In genomic region chr15:27583042-27583441, GRCm38 (mm10) we compare ENCODE assay signal across 8 mouse cellular contexts. TPM values are rescaled to one million over a fixed set of nuclear protein-coding genes. Genes with fewer than 3 reads are reported as not detected.
DNase-seq lines count a peak whose midpoint lies in the region; ATAC-seq and TF ChIP-seq lines count a peak whose summit lies in the region.
"Had no signal": no experiment of that assay in that cellular context is flagged by ENCODE, and none has a peak within 500 bp of the region (broad histone marks: within the 10 kb centered on the region; RNA-seq: fewer than 3 reads in every experiment).

No protein-coding gene starts in this region.

- no peak for ATAC-seq in midbrain, embryonic 13.5 days
- ATAC-seq in neutrophil, adult 5-6 weeks (ENCODE audit: extremely low read depth, insufficient number of reproducible peaks, low FRiP score, poor library complexity, severe bottlenecking): 0 out of 2 replicates have a peak, but pooled peaks have one; percentile 35

- H3K4me2 ChIP-seq in midbrain, embryonic 13.5 days (replicated peaks): no peak overlapping the region
- H3K4me2 ChIP-seq: limb, embryonic 12.5 days had no signal

- no peak overlapping the region for H3K9ac ChIP-seq in midbrain, embryonic 13.5 days (replicated peaks)
- H3K9ac ChIP-seq: limb, embryonic 12.5 days had no signal

- intact Hi-C loops in left cerebral cortex, adult 2 months (cut with DNase I): loop anchor here (1.0 kb wide), 1 partner anchor 257 kb away; no protein-coding TSS in a partner anchor

- TF ChIP-seq POLR2A in cerebellum, adult 2 months (IDR thresholded peaks at IDR 0.05; ENCODE audit: borderline replicate concordance, insufficient read depth, low read length): no peak

- DNase-seq in midbrain, embryonic 10.5 days (ENCODE audit: low spot score): peak; percentile 19
- DNase-seq in NIH3T3 (ENCODE audit: low read depth): peak; percentile 85
- DNase-seq in cerebellum, adult 2 months: peak; percentile 54 to 63
- peak; percentile 42 for DNase-seq in heart, adult 8-10 months (ENCODE audit: low spot score)
- DNase-seq in left cerebral cortex, adult 2 months (ENCODE audit: extremely low spot score in 1 of 2, low spot score in 2 of 2): peak; percentile 60 to 68

- H3K9me3 ChIP-seq in midbrain, embryonic 10.5 days (replicated peaks): no peaks in the 10 kb centered on the region
- no peaks in the 10 kb centered on the region for H3K9me3 ChIP-seq in midbrain, embryonic 13.5 days
- H3K9me3 ChIP-seq: limb, embryonic 12.5 days had no signal

- H3K27me3 ChIP-seq in midbrain, embryonic 10.5 days (ENCODE audit: low read depth, poor library complexity, severe bottlenecking): no peaks in the 10 kb centered on the region
- H3K27me3 ChIP-seq in midbrain, embryonic 13.5 days: no peaks in the 10 kb centered on the region
- H3K27me3 ChIP-seq in cerebellum, adult 2 months (ENCODE audit: control insufficient read depth, insufficient read depth, low read length): no peaks in the 10 kb centered on the region
- H3K27me3 ChIP-seq: limb, embryonic 12.5 days had no signal

- no peak overlapping the region for H3K4me3 ChIP-seq in midbrain, embryonic 10.5 days
- no peak overlapping the region for H3K4me3 ChIP-seq in midbrain, embryonic 13.5 days (replicated peaks)
- H3K4me3 ChIP-seq in cerebellum, adult 2 months (replicated peaks; ENCODE audit: insufficient read depth, low read depth, low read length): no peak overlapping the region
- H3K4me3 ChIP-seq in left cerebral cortex, adult 2 months: no peak overlapping the region
- H3K4me3 ChIP-seq: limb, embryonic 12.5 days had no signal

- peaks cover 9% of the 10 kb centered on the region; the same call in 1 of the 2 replicates for H3K36me3 ChIP-seq in midbrain, embryonic 10.5 days
- peaks cover 33% of the 10 kb centered on the region for H3K36me3 ChIP-seq in midbrain, embryonic 13.5 days
- H3K36me3 ChIP-seq: limb, embryonic 12.5 days had no signal

- WGBS in midbrain, embryonic 10.5 days: 85% methylated on average over 4 of the region's 4 CpGs
- 86% methylated on average over 4 of the region's 4 CpGs for WGBS in midbrain, embryonic 13.5 days
- 46% methylated on average over 4 of the region's 4 CpGs for WGBS in cerebellum, adult 2 months

- peaks cover 16% of the 10 kb centered on the region for H3K4me1 ChIP-seq in midbrain, embryonic 10.5 days
- H3K4me1 ChIP-seq in midbrain, embryonic 13.5 days (replicated peaks): peaks cover 13% of the 10 kb centered on the region
- peaks cover 24% of the 10 kb centered on the region for H3K4me1 ChIP-seq in cerebellum, adult 2 months (ENCODE audit: control insufficient read depth, insufficient read depth, low read length)
- H3K4me1 ChIP-seq: limb, embryonic 12.5 days had no signal

- peak; percentile 61 for TF ChIP-seq CTCF in cerebellum, adult 2 months (IDR thresholded peaks at IDR 0.05; ENCODE audit: borderline replicate concordance, insufficient read depth, low read depth, low read length)
- peak; percentile 72 for TF ChIP-seq CTCF in left cerebral cortex, adult 2 months (IDR thresholded peaks at IDR 0.05)

- no peak overlapping the region for H3K27ac ChIP-seq in midbrain, embryonic 10.5 days (replicated peaks)
- no peak overlapping the region for H3K27ac ChIP-seq in midbrain, embryonic 13.5 days
- H3K27ac ChIP-seq in cerebellum, adult 2 months (ENCODE audit: insufficient read depth, low read length): no peak overlapping the region
- peak overlapping the region; percentile 63; the same call in 1 of the 2 replicates for H3K27ac ChIP-seq in left cerebral cortex, adult 2 months
- H3K27ac ChIP-seq: limb, embryonic 12.5 days had no signal

RNA-seq across cellular contexts. Expression of gene Otulin, which starts 47.5 kb away (rescaled TPM):
- polyA plus RNA-seq in midbrain, embryonic 10.5 days (2016; fragmentation: Nextera tagmentation; extraction: Ambion mirVana): 26.8 and 28.2 TPM in 2 replicates
- 20.4 and 24.3 TPM in 2 replicates for polyA plus RNA-seq in midbrain, embryonic 13.5 days (2015; fragmentation: Nextera tagmentation; extraction: Ambion mirVana)
- polyA plus RNA-seq in cerebellum, adult 2 months (2012; rRNA removed): 26.0 and 26.6 TPM in 2 replicates
- total RNA-seq in heart, adult 8-10 months (2022): 10 to 100 TPM; 25.7 to 29.2 (median 27.6) TPM
- 10 to 100 TPM; 18.8 to 21.4 TPM for total RNA-seq in left cerebral cortex, adult 2 months (2021)
- 78.6 and 82.3 TPM in 2 replicates for total RNA-seq in neutrophil, adult 5-6 weeks (2017)

Comparison
In these comparisons a context has a peak if more than half of its experiments do, and no peak if none do; other contexts are left out.
1. DNase-seq: peak in every context shown above with its lines; median percentile 85 in NIH3T3; 64 in left cerebral cortex, adult 2 months; 58 in cerebellum, adult 2 months; 42 in heart, adult 8-10 months; 19 in midbrain, embryonic 10.5 days.